Comparison of ENCODE assay signal across 26 mouse cellular contexts in the genomic region with DNA sequence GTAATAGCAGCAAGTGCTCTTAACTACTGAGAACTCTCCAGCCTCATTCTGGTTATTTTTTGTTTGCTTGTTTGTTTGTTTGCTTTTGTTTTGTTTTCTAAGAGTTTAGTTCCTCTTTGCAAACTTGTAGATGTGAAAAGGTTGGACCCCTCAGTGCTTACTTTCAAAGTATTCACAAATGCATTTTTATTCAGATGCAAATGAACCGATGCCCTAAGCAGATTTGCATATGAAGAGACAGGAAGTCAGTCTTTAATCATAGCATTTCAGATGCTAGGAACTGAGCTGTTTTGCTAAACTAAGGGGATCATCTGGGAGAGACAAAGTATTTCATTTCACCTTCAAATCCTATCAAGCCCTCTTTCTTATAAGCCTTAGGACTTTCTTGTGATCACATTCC.
"Had no signal": no experiment of that assay in that cellular context is flagged by ENCODE, and none has a peak within 500 bp of the region (broad histone marks: within the 10 kb centered on the region; RNA-seq: fewer than 3 reads in every experiment).

No protein-coding gene starts in this region.

- H3K9me3 ChIP-seq: heart, embryonic 13.5 days; heart, embryonic 15.5 days; hindbrain, embryonic 13.5 days; hindbrain, embryonic 15.5 days; kidney, embryonic 15.5 days; limb, embryonic 13.5 days; limb, embryonic 15.5 days; liver, embryonic 12.5 days had no signal

- DNase-seq: gastrocnemius, adult 2 months; gastrocnemius, postnatal 10 days; gastrocnemius, postnatal 25 days; heart, adult 2 months; heart, postnatal 14 days; heart, postnatal 36 days; kidney, adult 11 months; kidney, adult 2 months; kidney, adult 9 months; kidney, postnatal 14 days; kidney, postnatal 36 days; layer of hippocampus, adult 9-11 months; layer of hippocampus, postnatal 36 days; left cerebral cortex, postnatal 4 days had no signal

- H3K27ac ChIP-seq: gastrocnemius, adult 2 months; heart, adult 2 months; heart, embryonic 13.5 days; heart, embryonic 15.5 days; hindbrain, embryonic 13.5 days; hindbrain, embryonic 15.5 days; hindbrain, postnatal 0 days; kidney, embryonic 15.5 days; kidney, postnatal 0 days; limb, embryonic 13.5 days; limb, embryonic 15.5 days; liver, embryonic 12.5 days; liver, embryonic 14.5 days had no signal

- H3K4me3 ChIP-seq: gastrocnemius, adult 2 months; heart, adult 2 months; heart, embryonic 13.5 days; heart, embryonic 15.5 days; hindbrain, embryonic 13.5 days; hindbrain, embryonic 15.5 days; kidney, embryonic 15.5 days; limb, embryonic 13.5 days; limb, embryonic 15.5 days; liver, embryonic 12.5 days had no signal

- ATAC-seq: hindbrain, postnatal 0 days; intestine, embryonic 16.5 days; liver, embryonic 12.5 days had no signal

- H3K9ac ChIP-seq: heart, embryonic 13.5 days; heart, embryonic 15.5 days; hindbrain, embryonic 13.5 days; hindbrain, embryonic 15.5 days; kidney, embryonic 15.5 days; limb, embryonic 13.5 days; limb, embryonic 15.5 days; liver, embryonic 12.5 days; liver, embryonic 14.5 days had no signal

- H3K36me3 ChIP-seq: heart, embryonic 13.5 days; heart, embryonic 15.5 days; hindbrain, embryonic 13.5 days; hindbrain, embryonic 15.5 days; kidney, embryonic 15.5 days; limb, embryonic 13.5 days; limb, embryonic 15.5 days; liver, embryonic 12.5 days had no signal

- H3K4me1 ChIP-seq: heart, embryonic 13.5 days; heart, embryonic 15.5 days; hindbrain, embryonic 13.5 days; hindbrain, embryonic 15.5 days; kidney, embryonic 15.5 days; limb, embryonic 13.5 days; limb, embryonic 15.5 days; liver, embryonic 12.5 days had no signal
